Mouse (Mus musculus): ENCODE measurements around the gene Slco3a1.

GRCm38 (mm10) chr7:74364956-74365355, 189.6 kb downstream of the Slco3a1 start:
- TF ChIP-seq EP300 (IDR thresholded peaks at IDR 0.05; ENCODE audit: insufficient read depth, low read depth, low read length) (peak; percentile 82), CTCF (IDR thresholded peaks at IDR 0.05; ENCODE audit: low read depth, low read length) (no peak), POLR2A (IDR thresholded peaks at IDR 0.05; ENCODE audit: insufficient read depth, low read length) (no peak)

Measured in ES-Bruce4 (cell line).